Mouse (Mus musculus) embryonic fibroblast, embryonic 13.5 days (primary cell): ENCODE data around the gene Cckar.

Experiments used
- CTCF ChIP-seq: IDR thresholded peaks from 2 replicates; pipeline ENCODE4 v1.5.1; 2011; ENCODE audit warnings: mild to moderate bottlenecking, control low read depth, low read length, moderate library complexity, borderline replicate concordance; ENCODE audit not compliant: insufficient read depth
- POLR2A ChIP-seq: IDR thresholded peaks from 2 replicates; pipeline ENCODE4 v1.6.1; 2011; ENCODE audit warnings: low read depth, mild to moderate bottlenecking, control low read depth, low read length, moderate library complexity

GRCm38 (mm10) chr5:53711277-53711676 is 3.8 kb upstream of the Cckar start:
- TF ChIP-seq CTCF, result no peak
- TF ChIP-seq POLR2A, result no peak
